Mouse (Mus musculus) embryo, embryonic 10.5 days (tissue): Measurements from ENCODE around the gene Prl2c3.
"Not testable (repeated sequence)": the region's sequence is repeated elsewhere in the genome, so short reads cannot be mapped to it uniquely, and the experiment has no call there.

ENCODE experiments used
- DNase-seq: peaks from one replicate; pipeline ENCODE4 v3.0.0-alpha.2; 2015; ENCODE audit warnings: low spot score

The Prl2c3 gene

DNA sequence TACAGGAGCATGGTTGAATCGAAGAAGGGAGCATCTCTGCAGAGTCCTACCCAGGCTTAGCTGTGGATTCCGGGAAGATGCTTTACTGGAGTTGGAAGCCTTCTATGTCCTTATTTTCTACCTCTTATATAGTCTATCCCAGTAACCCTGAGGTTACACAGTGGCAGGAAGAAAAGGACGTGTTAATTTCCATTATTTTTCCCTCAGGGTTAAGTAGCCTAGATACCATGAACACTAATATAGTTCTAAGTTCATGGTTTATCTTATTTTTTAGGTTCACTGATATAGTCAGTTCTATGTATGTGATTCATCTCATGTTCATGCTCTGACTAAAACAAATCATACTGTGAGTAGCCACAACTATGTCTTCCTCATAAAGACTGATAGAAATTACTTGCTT lies at the start of gene Prl2c3:
Gene Prl2c3, minus strand, starts transcription at position 101 of the 400 bp plus-strand sequence.
- not testable (repeated sequence) for DNase-seq

DNA sequence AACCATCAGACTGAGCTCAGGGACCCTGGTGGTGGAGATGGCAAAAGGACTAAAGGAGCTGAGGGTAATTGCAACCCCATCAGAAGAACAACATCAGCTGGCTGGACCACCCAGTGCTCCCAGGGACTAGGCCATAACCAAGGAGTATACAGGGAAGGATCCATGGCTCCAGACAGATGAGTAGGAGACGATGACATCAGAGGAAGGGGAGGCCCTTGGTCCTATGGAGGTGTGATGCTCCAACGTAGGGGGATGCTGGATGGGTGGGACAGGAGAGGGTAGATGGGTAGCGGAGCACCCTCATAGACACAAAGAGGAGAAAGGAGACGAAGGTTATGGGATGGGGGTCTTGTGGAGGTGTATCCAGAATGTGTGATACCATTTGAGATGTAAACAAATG lies 48.4 kb upstream of the Prl2c3 start:
- not testable (repeated sequence) for DNase-seq

DNA sequence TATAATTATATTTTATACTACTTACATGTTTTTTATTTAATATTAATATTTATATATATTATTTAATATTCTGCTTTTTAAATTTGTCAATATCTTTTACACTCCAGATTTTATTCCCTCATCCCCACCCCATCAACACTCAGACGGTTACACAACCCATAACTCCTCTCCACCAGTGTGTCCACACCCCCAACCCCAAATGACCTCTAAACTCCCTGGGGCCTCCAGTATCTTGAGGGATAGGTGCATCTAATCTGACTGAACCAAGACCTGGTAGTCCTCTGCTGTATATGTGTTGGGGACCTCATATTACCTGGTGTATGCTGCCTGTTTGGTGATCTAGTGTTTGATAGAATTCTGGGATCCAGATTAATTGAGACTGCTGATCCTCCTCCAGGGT lies 44.8 kb upstream of the Prl2c3 start:
- not testable (repeated sequence) for DNase-seq

DNA sequence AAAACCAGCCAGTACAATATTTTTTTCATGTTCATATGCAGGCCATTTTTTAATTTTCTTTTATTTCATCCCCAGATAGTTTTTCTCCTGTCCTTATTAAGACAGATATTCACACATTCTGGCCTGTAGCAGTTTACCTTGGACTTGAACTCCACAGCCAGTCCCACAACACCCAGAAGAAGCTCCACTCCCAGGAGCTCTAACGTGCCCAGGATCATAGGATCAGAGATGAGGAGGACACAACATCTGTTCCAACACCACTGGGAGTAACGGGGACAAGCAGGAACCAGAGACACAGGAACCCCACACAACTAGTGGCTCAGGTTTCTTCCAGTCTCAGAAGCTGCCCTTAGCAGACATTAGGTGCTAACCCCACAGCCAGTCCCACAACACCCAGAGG lies 37.7 kb upstream of the Prl2c3 start:
- DNase-seq = not testable (repeated sequence)

DNA sequence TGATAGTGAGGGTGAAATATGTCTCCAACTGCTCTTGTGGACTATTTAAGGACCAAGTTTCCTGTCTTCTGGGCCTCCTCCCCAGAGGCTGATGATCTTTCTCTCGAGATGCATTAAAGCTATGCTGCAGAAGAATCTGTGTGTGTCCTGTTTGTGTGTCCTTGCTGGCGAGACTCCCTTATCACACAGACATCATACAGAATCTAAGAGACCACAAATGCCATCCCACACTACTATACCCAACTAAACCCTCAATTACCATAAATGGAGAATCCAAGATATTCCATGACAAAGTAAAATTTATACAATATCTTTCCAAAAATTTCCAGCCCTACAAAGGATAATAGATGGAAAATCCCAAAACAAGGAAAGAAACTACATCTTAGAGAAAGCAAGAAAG lies 31.9 kb upstream of the Prl2c3 start:
- no peak for DNase-seq

DNA sequence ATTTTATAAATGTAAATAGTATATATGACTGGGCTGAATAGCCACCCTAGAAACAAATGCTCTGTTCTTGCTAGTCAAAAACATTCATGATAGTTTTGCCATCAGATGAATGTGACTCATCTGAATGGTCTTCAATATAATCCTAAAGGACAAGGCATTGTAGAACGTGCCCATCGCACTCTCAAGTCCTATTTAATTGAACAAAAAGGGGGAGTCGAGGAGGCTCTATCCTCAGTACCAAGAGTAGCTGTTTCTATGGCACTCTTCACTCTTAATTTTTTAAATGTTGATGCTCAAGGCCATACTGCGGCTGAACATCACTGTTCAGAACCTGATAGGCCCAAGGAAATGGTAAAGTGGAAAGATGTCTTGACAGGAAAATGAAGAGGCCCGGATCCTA lies 29.2 kb upstream of the Prl2c3 start:
- no peak for DNase-seq

DNA sequence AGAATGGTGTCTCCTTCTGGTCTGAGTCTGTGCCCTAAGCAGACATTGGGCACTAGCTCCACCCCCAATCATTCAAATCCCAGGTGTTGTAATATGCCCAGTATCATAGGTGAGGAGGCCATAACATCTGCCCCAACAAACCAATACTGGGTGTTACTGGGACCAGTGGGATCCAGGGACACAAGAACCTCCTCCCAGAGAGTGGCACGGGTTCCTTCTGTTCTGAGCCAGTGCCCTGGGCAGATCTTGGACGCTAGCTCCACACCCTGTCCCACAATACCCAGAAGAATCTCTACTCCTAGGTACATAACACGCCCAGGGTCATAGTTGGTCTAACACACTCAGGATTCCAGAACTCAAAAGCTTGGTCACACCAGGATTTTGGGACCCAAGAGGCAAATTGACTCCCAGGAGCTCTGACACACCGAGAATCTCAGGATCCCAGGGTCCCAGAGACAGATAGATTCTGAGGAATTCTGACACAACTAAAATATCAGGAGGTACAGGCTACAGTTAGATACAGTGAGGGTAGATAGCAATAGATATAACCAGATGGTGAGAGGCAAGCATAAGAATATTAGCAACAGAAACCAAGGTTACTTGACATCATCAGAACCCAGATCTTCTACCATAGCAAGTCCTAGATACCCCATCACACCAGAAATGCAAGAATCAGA lies 24.8 kb upstream of the Prl2c3 start:
- not testable (repeated sequence) for DNase-seq

GRCm38 (mm10) chr13:12813734-12814424 lies 14.0 kb upstream of the Prl2c3 start:
- DNase-seq = not testable (repeated sequence)

GRCm38 (mm10) chr13:12809591-12809990 lies 9.7 kb upstream of the Prl2c3 start:
- no peak for DNase-seq

DNA sequence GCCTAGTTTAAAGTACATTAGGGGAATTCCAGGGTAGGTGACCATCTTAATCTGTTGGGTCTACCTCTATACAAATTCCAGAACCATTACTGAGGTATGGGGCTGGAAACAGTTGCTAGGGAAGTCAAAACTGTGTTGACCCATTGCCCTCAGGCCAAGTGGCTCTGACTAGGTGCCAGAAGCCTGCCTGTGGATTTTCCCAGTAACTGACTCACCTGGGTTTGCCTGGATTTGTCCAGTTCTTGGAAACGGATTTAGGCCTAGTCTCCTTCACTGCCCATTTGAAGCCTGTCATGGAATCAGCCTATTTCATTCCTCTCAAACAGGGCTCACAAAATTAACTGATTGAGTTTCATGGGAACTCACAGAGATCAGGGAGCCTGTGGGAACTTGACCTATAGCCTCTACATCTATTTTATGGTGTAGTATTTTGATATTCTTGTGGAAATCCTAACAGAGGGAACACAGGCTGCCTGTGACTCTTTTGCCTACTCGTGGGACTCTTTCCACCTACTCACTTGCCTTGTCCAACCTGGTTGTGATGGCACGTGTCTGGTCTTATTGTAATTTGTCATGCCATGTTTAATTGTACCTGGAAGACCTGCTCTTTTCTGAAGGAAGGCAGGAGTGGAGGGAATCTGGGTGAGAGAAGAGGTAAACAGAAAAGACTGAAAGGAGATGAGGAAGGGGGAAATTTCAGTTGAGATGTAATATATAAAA lies 9.1 kb upstream of the Prl2c3 start:
- DNase-seq = not testable (repeated sequence)

DNA sequence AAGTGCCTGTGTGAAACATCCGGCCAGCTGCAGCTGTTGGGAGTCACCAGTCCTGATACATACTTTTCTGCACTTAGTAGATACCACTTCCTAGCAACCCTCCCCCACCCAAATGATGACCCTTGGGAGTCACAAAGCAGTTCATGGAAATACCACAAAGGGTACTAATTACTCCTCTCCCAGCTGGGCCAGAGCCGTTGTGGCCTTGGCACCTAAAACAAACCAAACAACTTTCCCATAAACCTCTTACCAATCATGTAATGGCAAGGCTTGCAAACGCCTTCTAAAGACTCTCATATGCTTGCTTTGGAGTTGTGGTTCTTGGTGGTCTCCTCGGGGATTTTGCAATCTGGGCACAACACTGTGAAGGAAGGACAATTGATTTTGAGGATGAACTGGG lies 6.6 kb upstream of the Prl2c3 start:
- DNase-seq = not testable (repeated sequence)

DNA sequence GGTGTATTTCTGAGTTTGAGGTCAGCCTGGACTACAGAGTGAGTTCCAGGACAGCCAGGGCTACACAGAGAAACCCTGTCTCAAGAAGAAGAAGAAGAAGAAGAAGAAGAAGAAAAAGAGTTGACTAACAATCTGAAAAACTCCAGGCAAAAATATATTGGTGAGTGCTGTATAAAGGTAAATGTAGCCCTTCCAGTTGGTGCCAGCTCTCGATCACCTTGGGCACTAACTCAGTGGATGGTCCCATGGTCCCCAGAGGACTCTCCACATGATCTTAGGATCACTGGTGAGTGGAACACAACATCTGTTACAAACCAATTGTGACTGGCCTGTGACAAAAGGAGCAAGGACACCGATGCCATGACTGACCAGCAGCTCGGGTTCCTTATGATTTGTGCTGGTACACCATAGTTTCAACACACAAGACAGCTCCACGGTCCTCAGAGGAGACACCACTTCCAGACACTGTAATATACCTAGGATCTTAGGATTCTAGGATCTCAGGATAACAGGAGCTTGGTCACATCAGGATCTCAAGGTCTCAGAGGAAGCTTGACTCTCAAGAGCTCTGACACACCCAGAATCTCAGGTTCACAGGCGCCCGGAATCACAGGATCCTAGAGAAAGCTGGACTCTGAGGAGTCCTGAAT lies 30.3 kb downstream of the Prl2c3 start:
- not testable (repeated sequence) for DNase-seq
